Mouse (Mus musculus) ES-CJ7 (cell line): Measurements from ENCODE around the gene Ppp1cb.
A peak's percentile ranks its signal among the peaks of the same experiment; 100 is the strongest.

Experiments
- DNase-seq: peaks from one replicate; pipeline ENCODE4 v3.0.0; 2011; ENCODE audit warnings: low read depth, low spot score

Ppp1cb gene

DNA sequence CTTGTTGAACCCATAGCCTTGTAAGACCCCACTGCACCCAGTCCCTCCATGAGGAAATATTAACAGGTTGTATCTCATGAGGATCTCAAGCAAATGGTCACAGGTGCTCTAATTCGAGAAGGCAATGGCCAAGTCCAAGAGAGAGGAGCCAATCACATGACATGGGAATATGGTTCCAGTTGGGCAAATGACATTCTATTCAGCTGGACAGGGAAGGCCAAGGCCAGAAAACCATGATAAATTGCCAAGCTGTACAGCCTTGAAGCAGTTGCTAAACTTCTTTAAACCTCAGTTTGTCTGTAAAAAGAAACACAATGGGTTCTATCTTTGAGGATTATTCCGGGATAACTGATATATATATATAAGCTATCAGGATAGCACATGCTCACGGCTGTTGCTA is 14.7 kb upstream of the Ppp1cb start:
- no peak for DNase-seq

GRCm38 (mm10) chr5:32445287-32445921 is 13.2 kb upstream of the Ppp1cb start:
- no peak for DNase-seq

DNA sequence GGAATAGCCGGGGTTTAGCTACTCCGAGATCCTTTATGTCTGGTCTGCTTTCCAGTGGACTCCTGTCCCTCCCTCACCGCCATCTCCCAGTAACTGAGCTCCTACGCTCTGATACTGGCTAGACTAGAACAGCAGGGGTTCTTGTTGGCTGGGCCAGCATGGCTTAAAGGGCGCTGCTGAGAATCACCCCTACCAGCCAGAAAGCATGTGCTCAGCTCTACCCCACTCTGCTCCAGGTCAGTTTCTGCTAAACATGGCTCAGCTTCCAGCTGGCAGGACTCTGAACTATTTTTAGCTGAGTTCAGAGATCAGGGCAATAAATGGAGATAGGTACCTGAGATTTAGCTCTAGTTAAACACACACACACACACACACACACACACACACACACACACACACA is 12.2 kb upstream of the Ppp1cb start:
- no peak for DNase-seq

GRCm38 (mm10) chr5:32446810-32447209 is 11.8 kb upstream of the Ppp1cb start:
- no peak for DNase-seq

GRCm38 (mm10) chr5:32459251-32459881 is 723 bp downstream of the Ppp1cb start:
- DNase-seq = peak; percentile 28

DNA sequence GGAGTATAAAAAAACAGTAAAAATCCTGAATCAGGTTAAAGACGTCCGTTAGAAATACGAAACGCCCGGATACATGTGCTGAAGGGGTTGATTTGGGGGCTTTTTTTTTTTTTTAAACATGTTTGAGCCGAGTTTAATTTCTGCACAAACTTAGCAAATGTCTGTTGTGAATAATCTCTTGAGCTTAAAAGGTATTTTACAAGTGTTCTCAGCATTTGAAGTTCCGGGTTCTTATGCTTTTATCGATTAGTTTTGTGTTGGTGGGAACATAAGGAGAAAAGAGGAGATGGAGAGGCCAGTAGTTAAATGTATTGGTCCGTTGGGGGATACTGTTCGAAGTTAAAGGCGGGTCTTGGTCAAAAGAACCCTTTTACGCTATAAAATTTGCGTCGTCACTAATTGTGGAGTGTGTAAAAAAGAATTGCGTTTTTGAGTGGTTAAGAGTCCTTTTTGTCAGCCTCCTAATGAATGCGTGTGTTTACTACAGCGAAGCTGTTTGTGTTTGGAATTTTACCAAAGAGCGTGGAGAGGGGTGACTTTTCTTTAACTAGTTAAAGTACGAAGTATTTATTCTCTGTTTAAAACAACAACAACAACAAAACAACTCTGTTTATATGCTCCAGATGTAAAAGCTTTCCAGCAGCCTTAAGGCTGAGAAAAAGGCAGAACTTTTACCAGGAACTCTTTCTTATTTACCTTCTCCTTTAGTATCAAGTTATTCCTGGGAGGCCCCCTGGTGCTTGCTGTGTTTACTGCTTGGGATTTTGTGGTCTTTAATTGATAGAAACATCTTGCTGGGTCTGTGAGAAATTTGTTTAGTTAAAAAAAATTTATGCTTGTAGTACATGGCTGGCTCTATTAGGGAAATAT is 1.5 kb downstream of the Ppp1cb start:
- peak; percentile 58 for DNase-seq

DNA sequence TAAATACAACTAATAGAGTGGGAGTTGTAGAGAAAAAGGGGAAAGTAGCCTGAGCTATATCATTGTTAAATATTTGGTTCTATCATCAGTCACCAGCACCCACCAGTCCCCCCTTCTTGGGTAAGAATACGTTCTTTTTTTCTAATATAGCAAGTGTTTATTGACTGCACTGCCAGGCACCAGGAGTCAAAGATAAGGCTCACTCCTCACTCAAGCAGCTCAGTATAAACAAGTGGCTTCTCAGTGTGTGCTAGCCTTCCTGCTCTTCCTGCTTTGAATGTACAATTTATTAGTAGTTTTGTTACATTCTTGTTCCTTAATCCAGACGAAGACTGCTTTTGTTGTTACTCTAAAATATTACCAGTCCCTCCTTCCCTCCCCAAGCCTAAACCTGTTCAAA is 2.3 kb downstream of the Ppp1cb start:
- DNase-seq = no peak

GRCm38 (mm10) chr5:32472332-32473028 is 13.8 kb downstream of the Ppp1cb start:
- no peak for DNase-seq

DNA sequence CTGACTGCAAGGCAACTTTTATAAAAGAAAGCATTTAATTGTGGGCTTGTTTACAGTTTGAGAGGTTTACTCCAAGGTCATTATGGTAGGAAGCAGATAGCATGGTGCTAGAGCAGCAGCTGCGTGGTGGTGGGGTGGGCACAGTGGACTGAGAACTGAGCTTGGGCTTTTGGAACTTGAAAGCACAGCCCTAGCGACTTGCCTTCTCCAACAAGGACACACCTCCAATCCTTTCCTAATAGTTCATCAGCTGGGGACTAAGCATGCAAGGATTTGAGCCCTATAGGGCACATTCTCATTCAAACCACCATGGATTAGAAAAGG is 14.3 kb downstream of the Ppp1cb start:
- no peak for DNase-seq

GRCm38 (mm10) chr5:32476501-32476900 is 17.9 kb downstream of the Ppp1cb start:
- no peak for DNase-seq

DNA sequence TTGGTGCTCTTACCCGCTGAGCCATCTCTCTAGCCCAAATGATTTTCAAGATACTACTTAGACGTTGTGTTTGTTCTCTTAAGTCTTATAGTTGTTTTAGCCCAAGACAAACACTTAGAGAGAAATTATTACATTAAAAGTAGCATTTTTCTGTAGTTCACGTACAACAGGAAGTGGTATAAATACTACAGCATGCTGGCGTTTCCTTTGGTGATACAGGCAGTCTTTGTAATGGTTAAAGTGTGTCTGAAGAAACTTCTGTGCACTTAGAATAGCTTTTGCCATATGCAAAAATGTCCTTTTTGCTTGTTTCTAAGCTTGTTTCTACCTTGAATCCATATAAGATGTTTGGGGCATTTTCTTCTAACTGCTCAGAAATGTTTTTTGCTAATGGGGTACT is 20.3 kb downstream of the Ppp1cb start:
- no peak for DNase-seq

- DNase-seq = no peak
Observed at GRCm38 (mm10) chr5:32485430-32485829, 26.8 kb downstream of the Ppp1cb start.

- DNase-seq = no peak
Observed at GRCm38 (mm10) chr5:32488044-32488443, 29.4 kb downstream of the Ppp1cb start.

DNA sequence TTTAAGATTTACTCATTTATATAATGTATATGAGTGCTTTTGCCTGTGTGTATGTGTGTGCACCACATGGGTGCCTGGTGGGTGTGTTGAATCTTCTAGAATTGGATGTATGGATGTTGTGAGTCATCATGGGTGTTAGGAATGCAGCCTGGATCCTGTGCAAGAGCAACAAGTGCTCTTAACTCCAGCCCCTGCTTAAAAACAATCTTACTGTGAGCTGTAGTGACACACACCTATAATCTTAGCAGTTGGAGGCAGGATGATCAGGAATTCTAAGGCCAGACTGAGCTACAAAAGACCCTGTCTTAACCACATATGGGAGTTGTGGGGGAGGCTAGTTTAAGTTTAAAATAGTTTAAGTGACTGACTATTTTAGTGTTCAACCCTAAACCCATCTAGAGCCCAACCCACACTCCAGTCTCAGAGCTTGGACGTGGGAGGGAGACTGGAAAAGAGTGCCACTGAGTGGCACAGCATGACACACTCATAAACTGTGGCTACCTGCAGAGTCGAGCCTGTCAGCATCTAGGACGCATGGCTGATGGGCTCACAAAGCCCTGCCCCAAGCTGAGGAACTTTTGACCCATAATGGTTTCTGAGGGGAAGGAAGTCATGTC is 35.5 kb downstream of the Ppp1cb start:
- no peak for DNase-seq

DNA sequence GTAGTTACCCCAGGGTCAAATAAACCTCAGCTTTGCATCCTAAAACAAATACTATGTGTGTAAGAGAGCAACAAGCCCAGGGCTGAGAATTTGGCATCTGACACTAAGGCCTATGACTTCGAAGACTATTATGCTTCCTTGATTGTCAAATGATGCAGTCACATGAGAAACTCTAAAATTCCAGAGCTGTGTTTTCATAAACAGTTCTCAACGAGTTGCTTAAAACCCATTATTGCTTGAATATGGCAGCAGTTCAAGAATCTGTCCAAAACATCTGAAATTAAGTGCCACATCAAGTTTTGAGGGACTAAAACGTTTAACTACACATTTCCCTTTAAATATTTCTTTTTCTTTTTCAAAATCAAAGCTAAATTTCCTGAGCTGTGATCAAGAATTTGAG is 50.1 kb downstream of the Ppp1cb start:
- no peak for DNase-seq

DNA sequence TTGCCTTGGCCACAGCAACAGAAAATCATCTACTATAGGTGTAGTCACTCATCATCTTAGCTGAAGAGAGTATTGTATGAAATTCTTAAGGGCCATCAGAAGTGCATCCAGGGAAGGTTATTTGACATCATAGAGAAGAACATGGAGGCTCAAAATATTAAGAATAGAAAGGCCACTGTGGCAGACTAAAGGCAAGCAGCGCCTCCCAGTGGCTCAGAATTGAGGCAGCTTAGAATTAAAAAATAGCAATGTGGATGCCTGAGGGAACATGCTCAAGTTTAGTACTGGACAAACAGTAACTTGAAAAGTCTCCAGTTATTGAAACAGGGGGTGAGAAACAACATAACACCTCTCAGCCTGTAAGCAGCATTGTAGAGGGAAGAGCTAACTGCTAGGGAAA is 61.7 kb downstream of the Ppp1cb start:
- no peak for DNase-seq

GRCm38 (mm10) chr5:32549449-32549848 is 90.8 kb downstream of the Ppp1cb start:
- no peak for DNase-seq

- DNase-seq = no peak
Observed at GRCm38 (mm10) chr5:32564697-32565096, 106.1 kb downstream of the Ppp1cb start.
